Mouse (Mus musculus) c-Kit-positive CD71-positive TER-119-positive erythroid progenitor cells, embryonic 14.5 days (primary cell): ENCODE measurements around the gene Cmpk1.
"Not testable (repeated sequence)": the region's sequence is repeated elsewhere in the genome, so short reads cannot be mapped to it uniquely, and the experiment has no call there.

Source experiments
- DNase-seq: peaks from one replicate; pipeline ENCODE4 v3.0.0-alpha.2; 2013; ENCODE audit warnings: low spot score

Gene Cmpk1

GRCm38 (mm10) chr4:114986591-114987432 is at the start of gene Cmpk1:
Gene Cmpk1 (minus strand): TSS chr4:114987241.
- DNase-seq: peak; percentile 75

GRCm38 (mm10) chr4:115035043-115035442 is 48.0 kb upstream of the Cmpk1 start:
- DNase-seq: no peak

GRCm38 (mm10) chr4:115019997-115020396 is 33.0 kb upstream of the Cmpk1 start:
- DNase-seq: no peak

- DNase-seq: no peak
Measured at GRCm38 (mm10) chr4:115014276-115014675, 27.2 kb upstream of the Cmpk1 start.

- no peak for DNase-seq
Measured at GRCm38 (mm10) chr4:115000429-115000795, 13.4 kb upstream of the Cmpk1 start.

- peak; percentile 96 for DNase-seq
Measured at GRCm38 (mm10) chr4:114999773-115000428, 12.9 kb upstream of the Cmpk1 start, which contains the start of gene Stil. Gene Stil (plus strand): TSS chr4:115000159.

- no peak for DNase-seq
Measured at GRCm38 (mm10) chr4:114999445-114999772, 12.4 kb upstream of the Cmpk1 start.

GRCm38 (mm10) chr4:114997051-114997450 is 10.0 kb upstream of the Cmpk1 start:
- DNase-seq: peak; percentile 71

- no peak for DNase-seq
Measured at GRCm38 (mm10) chr4:114994218-114994617, 7.2 kb upstream of the Cmpk1 start.

GRCm38 (mm10) chr4:114986211-114986590 is 840 bp downstream of the Cmpk1 start:
- DNase-seq: no peak

GRCm38 (mm10) chr4:114983020-114983419 is 4.0 kb downstream of the Cmpk1 start:
- DNase-seq: no peak

GRCm38 (mm10) chr4:114982619-114983018 is 4.4 kb downstream of the Cmpk1 start:
- DNase-seq: no peak

- DNase-seq: no peak
Measured at GRCm38 (mm10) chr4:114973229-114973740, 13.8 kb downstream of the Cmpk1 start.

GRCm38 (mm10) chr4:114970736-114971135 is 16.3 kb downstream of the Cmpk1 start:
- no peak for DNase-seq

- not testable (repeated sequence) for DNase-seq
Measured at GRCm38 (mm10) chr4:114960881-114961280, 26.2 kb downstream of the Cmpk1 start.

GRCm38 (mm10) chr4:114959533-114959932 is 27.5 kb downstream of the Cmpk1 start:
- no peak for DNase-seq

- no peak for DNase-seq
Measured at GRCm38 (mm10) chr4:114958786-114959185, 28.3 kb downstream of the Cmpk1 start.

GRCm38 (mm10) chr4:114958231-114958630 is 28.8 kb downstream of the Cmpk1 start:
- no peak for DNase-seq

- no peak for DNase-seq
Measured at GRCm38 (mm10) chr4:114957403-114957802, 29.6 kb downstream of the Cmpk1 start.

- no peak for DNase-seq
Measured at GRCm38 (mm10) chr4:114953172-114953571, 33.9 kb downstream of the Cmpk1 start.

- DNase-seq: no peak
Measured at GRCm38 (mm10) chr4:114947852-114948481, 39.1 kb downstream of the Cmpk1 start.

- peak; percentile 40 for DNase-seq
Measured at GRCm38 (mm10) chr4:114947395-114947794, 39.6 kb downstream of the Cmpk1 start.

- DNase-seq: no peak
Measured at GRCm38 (mm10) chr4:114946416-114946815, 40.6 kb downstream of the Cmpk1 start.
